Mouse (Mus musculus): ENCODE measurements around the gene Wwtr1. TPM values are rescaled to one million over a fixed set of nuclear protein-coding genes. Genes with fewer than 3 reads are reported as not detected.

Gene Wwtr1
- 7.5 and 7.9 TPM in 2 replicates for polyA plus RNA-seq (2015; fragmentation: Nextera tagmentation; extraction: Ambion mirVana)

DNA sequence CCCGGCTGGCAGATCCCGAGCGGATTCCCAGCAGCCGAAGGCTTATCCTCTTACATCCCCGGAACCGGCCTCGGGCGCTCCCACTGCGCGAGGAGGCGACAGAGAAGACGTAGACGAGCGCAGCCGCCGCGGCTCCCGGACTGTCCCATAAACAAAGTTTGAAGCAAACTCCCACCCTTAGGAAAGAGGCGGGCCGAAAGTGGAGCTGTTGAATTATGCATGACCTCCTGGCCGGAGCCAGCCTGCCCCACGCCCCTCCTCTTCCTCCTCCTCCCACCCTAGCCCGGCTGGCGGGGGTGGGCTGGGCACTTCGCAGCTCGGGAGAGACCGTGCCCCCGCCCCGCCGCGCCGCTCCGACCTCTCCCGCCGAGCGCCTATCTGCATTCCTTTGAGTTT, at the start of gene Wwtr1:
TSS of gene Wwtr1 (minus strand) at position 251 of the 396 bp plus-strand sequence.
- Histone ChIP-seq H3K9ac (peak within 1 kb of the TSS; percentile 56), H3K36me3 (replicated peaks) (no peaks in the 10 kb centered on the region), H3K4me1 (peaks cover 17% of the 10 kb centered on the region; the same call in 1 of the 2 replicates), H3K4me2 (peak within 1 kb of the TSS; percentile 99), H3K9me3 (no peaks in the 10 kb centered on the region), H3K27me3 (replicated peaks) (no peaks in the 10 kb centered on the region), H3K4me3 (peak within 1 kb of the TSS; percentile 73), H3K27ac (peak within 1 kb of the TSS; percentile 75)
- under 1% methylated on average over 36 of the region's 36 CpGs for WGBS
- ATAC-seq (replicated peaks): peak; percentile 87

DNA sequence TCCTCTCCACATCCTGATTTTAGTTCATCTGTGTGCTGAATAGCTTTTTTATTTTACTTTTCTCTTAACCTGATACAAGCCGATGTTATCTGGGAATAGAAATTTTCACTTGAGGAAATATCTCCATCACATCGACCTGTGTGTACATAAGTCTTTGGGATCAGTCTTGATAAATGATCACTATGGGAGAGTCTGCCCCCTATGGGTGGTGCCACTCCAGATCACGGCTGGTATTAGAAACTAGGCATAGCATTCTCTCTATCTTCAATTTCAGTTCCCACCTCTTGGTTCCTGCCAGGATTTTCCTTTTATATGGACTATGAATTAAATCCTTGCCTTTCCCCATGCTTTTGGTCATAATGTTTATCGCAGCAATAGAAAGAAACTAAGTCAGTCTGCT, 44.0 kb upstream of the Wwtr1 start:
- ATAC-seq (replicated peaks): no peak
- Histone ChIP-seq H3K27me3 (replicated peaks) (no peaks in the 10 kb centered on the region), H3K9me3 (no peaks in the 10 kb centered on the region), H3K27ac (no peak overlapping the region), H3K9ac (no peak overlapping the region), H3K36me3 (replicated peaks) (no peaks in the 10 kb centered on the region), H3K4me1 (no peaks in the 10 kb centered on the region), H3K4me3 (no peak overlapping the region), H3K4me2 (no peak overlapping the region)
- 80% methylated on average over 4 of the region's 4 CpGs for WGBS

- Histone ChIP-seq H3K4me3 (no peak overlapping the region), H3K9ac (no peak overlapping the region), H3K36me3 (replicated peaks) (no peaks in the 10 kb centered on the region), H3K4me1 (no peaks in the 10 kb centered on the region), H3K4me2 (no peak overlapping the region), H3K27me3 (replicated peaks) (no peaks in the 10 kb centered on the region), H3K9me3 (no peaks in the 10 kb centered on the region), H3K27ac (no peak overlapping the region)
- whole genome bisulfite sequencing: 93% methylated on average over 4 of the region's 4 CpGs
- ATAC-seq (replicated peaks): no peak
Measured at GRCm38 (mm10) chr3:57615652-57616051, 39.9 kb upstream of the Wwtr1 start.

DNA sequence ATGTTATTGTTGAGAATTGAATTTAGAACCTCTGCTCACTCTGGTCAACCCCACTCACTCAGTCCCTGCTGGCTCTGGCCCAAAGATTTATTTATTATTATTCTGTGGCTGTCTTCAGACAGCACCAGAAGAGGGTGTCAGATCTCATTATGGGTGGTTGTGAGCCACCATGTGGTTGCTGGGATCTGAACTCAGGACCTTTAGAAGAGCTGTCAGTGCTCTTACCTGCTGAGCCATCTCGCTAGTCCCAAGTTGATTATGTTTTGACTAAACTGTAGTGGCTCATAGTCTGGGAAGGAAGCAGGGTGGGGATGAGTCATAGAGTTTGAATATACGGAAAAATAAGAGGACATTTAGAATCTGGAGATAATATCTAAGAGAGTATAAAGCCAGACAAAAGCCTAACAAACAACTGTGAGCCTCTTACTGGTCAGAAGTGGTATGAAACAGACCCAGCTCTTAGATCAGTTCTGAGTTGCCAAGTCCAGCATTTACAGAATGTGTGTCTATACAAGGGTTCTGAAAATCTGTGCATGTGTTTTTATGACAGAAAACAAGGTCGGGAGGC, 36.8 kb upstream of the Wwtr1 start:
- H3K27me3 ChIP-seq (replicated peaks): no peaks in the 10 kb centered on the region
- no peak for ATAC-seq (replicated peaks)

GRCm38 (mm10) chr3:57611776-57612175, 36.1 kb upstream of the Wwtr1 start:
- Histone ChIP-seq H3K36me3 (replicated peaks) (no peaks in the 10 kb centered on the region), H3K9ac (no peak overlapping the region), H3K9me3 (no peaks in the 10 kb centered on the region), H3K27ac (no peak overlapping the region), H3K4me1 (no peaks in the 10 kb centered on the region), H3K4me2 (no peak overlapping the region), H3K4me3 (no peak overlapping the region), H3K27me3 (replicated peaks) (no peaks in the 10 kb centered on the region)
- no peak for ATAC-seq (replicated peaks)
- 90% methylated on average over 7 of the region's 7 CpGs for WGBS

More for the DNA sequence above, 36.8 kb upstream of the Wwtr1 start:
- WGBS: 86% methylated on average over 3 of the region's 3 CpGs
- Histone ChIP-seq H3K4me1 (no peaks in the 10 kb centered on the region), H3K36me3 (replicated peaks) (no peaks in the 10 kb centered on the region), H3K4me3 (no peak overlapping the region), H3K4me2 (no peak overlapping the region), H3K9ac (no peak overlapping the region), H3K27ac (no peak overlapping the region), H3K9me3 (no peaks in the 10 kb centered on the region)

GRCm38 (mm10) chr3:57604618-57605015, 28.9 kb upstream of the Wwtr1 start:
- no peak for ATAC-seq (replicated peaks)
- no peak overlapping the region for H3K9ac ChIP-seq
- 77% methylated on average over 1 of the region's 1 CpGs for WGBS
- H3K4me2 ChIP-seq: no peak overlapping the region
- no peaks in the 10 kb centered on the region for H3K36me3 ChIP-seq (replicated peaks)
- no peaks in the 10 kb centered on the region for H3K4me1 ChIP-seq
- no peak overlapping the region for H3K27ac ChIP-seq
- H3K27me3 ChIP-seq (replicated peaks): no peaks in the 10 kb centered on the region
- H3K4me3 ChIP-seq: no peak overlapping the region
- no peaks in the 10 kb centered on the region for H3K9me3 ChIP-seq

DNA sequence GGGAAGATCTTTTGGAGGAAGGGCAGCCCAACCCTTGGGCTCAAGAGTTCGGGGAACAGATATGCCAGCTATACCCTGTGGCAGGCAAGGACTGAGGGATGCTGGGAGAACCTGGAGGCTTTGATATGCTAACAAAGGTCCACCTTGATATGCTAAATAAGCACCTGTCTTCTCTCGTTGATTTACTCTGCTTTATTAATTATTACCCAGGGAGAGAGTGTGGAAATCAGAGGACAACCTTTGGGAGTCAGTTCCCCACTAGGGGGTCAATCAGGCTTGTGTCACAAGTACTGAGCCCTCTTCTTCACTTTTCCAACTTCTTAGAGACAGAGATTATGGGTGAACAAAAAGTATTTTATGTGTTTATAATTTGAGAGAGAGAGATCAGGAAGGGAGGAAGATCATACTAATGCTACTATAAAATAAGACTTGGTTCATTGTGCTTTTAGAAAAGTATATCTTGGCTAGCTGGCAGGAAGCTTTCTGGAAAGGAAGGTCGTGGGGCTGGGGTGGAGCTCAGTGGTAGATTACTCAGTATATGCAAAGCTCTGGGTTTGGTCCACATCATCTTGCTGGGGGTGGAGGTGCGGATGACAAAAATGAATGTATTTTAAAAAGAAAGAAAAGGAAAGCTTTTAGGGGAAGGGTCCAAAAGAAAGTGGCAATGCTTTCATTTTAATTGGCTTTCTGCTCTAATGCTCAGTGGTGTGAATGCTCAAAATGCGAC, 28.3 kb upstream of the Wwtr1 start:
- WGBS: 65% methylated on average over 5 of the region's 5 CpGs
- no peak for ATAC-seq (replicated peaks)
- Histone ChIP-seq H3K9me3 (no peaks in the 10 kb centered on the region), H3K9ac (no peak overlapping the region), H3K4me3 (no peak overlapping the region), H3K36me3 (replicated peaks) (no peaks in the 10 kb centered on the region), H3K4me1 (no peaks in the 10 kb centered on the region), H3K27me3 (replicated peaks) (no peaks in the 10 kb centered on the region), H3K27ac (no peak overlapping the region), H3K4me2 (no peak overlapping the region)

- H3K4me3 ChIP-seq: no peak overlapping the region
- no peaks in the 10 kb centered on the region for H3K9me3 ChIP-seq
- H3K27me3 ChIP-seq (replicated peaks): no peaks in the 10 kb centered on the region
- H3K36me3 ChIP-seq (replicated peaks): no peaks in the 10 kb centered on the region
- 87% methylated on average over 4 of the region's 4 CpGs for WGBS
- no peak overlapping the region for H3K9ac ChIP-seq
- H3K4me1 ChIP-seq: no peaks in the 10 kb centered on the region
- no peak overlapping the region for H3K27ac ChIP-seq
- H3K4me2 ChIP-seq: no peak overlapping the region
- no peak for ATAC-seq (replicated peaks)
Measured at GRCm38 (mm10) chr3:57602610-57603009, 26.9 kb upstream of the Wwtr1 start.

- no peak overlapping the region for H3K27ac ChIP-seq
- 74% methylated on average over 7 of the region's 7 CpGs for WGBS
Measured at GRCm38 (mm10) chr3:57596566-57596965, 20.9 kb upstream of the Wwtr1 start.

DNA sequence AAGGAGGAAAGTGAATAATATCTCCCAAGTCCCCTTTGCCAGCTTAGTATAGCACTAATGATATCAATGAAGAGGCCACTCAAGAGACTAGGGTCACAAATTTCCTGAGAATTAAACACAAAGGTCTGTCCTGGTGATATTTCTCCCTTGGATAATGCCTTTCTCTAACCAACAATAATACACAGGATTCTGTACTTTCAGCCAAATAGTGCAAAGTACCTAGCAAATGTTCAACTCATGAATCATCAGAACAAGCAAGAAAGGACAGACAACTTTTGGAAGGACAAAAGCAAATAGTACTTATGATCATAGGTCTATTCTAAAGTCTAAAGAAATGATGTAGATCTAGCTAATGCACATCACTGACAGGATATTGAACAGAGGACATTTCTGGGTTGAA, 19.8 kb upstream of the Wwtr1 start:
- ATAC-seq (replicated peaks): no peak

More at GRCm38 (mm10) chr3:57596566-57596965, 20.9 kb upstream of the Wwtr1 start:
- no peaks in the 10 kb centered on the region for H3K36me3 ChIP-seq (replicated peaks)
- no peak for ATAC-seq (replicated peaks)
- H3K9me3 ChIP-seq: no peaks in the 10 kb centered on the region
- no peaks in the 10 kb centered on the region for H3K4me1 ChIP-seq
- H3K27me3 ChIP-seq (replicated peaks): no peaks in the 10 kb centered on the region
- H3K9ac ChIP-seq: no peak overlapping the region
- H3K4me2 ChIP-seq: no peak overlapping the region
- no peak overlapping the region for H3K4me3 ChIP-seq

DNA sequence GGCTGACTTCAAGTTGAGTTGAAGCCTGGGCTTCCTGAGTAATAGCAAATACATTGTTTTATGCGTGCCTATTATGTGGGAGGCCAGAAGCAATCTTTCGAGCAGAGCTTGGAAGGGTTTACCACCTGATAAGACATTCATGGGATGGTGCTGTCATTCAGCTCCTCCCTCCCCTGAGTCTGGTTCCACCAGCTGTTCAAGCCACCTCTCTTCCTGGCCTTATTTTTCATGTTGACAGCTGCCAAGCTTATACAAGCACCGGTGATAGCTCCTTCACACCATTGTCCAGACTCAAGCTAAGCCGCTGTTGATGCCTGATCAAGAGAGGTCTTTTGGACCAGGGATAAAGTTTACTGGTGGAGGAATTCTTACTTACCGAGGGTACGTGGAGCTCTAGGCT, 10.3 kb upstream of the Wwtr1 start:
- H3K27ac ChIP-seq: no peak overlapping the region
- no peaks in the 10 kb centered on the region for H3K27me3 ChIP-seq (replicated peaks)
- no peaks in the 10 kb centered on the region for H3K9me3 ChIP-seq
- no peak overlapping the region for H3K9ac ChIP-seq
- H3K4me1 ChIP-seq: no peaks in the 10 kb centered on the region
- WGBS: 86% methylated on average over 6 of the region's 6 CpGs
- no peak overlapping the region for H3K4me3 ChIP-seq
- ATAC-seq (replicated peaks): no peak
- no peaks in the 10 kb centered on the region for H3K36me3 ChIP-seq (replicated peaks)
- H3K4me2 ChIP-seq: no peak overlapping the region

More for the DNA sequence above, 19.8 kb upstream of the Wwtr1 start:
- Histone ChIP-seq H3K4me2 (no peak overlapping the region), H3K4me3 (no peak overlapping the region), H3K4me1 (no peaks in the 10 kb centered on the region), H3K9ac (no peak overlapping the region), H3K9me3 (no peaks in the 10 kb centered on the region), H3K27ac (no peak overlapping the region), H3K36me3 (replicated peaks) (no peaks in the 10 kb centered on the region), H3K27me3 (replicated peaks) (no peaks in the 10 kb centered on the region)

DNA sequence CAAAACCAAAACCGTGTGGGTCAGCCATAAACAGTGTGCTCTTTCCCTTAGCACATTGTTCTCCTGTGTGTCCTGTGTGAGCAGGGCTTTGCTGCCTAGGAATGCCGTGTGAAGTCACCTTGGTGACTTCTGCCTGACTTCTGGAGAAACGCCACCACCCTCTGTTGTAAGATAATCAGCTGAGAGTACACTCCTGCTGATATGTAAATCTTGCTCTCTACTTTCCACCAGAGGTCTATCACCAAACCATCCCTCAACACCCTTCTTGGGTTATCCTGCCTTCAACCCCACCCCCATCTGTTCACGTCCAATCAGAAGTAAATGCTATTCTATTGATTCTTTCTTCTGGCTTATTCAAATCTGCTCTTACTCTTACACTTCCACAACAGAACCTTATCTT, 7.8 kb upstream of the Wwtr1 start:
- no peak overlapping the region for H3K27ac ChIP-seq
- H3K36me3 ChIP-seq (replicated peaks): no peaks in the 10 kb centered on the region
- H3K4me1 ChIP-seq: no peaks in the 10 kb centered on the region
- no peak overlapping the region for H3K9ac ChIP-seq
- H3K27me3 ChIP-seq (replicated peaks): no peaks in the 10 kb centered on the region
- H3K4me3 ChIP-seq: no peak overlapping the region
- H3K9me3 ChIP-seq: no peaks in the 10 kb centered on the region
- 73% methylated on average over 4 of the region's 4 CpGs for whole genome bisulfite sequencing
- no peak overlapping the region for H3K4me2 ChIP-seq
- ATAC-seq (replicated peaks): no peak
